Mouse (Mus musculus): ENCODE measurements around the gene Ankfy1. TPM values are rescaled to one million over a fixed set of nuclear protein-coding genes. Genes with fewer than 3 reads are reported as not detected.
"Not testable (repeated sequence)": the region's sequence is repeated elsewhere in the genome, so short reads cannot be mapped to it uniquely, and the experiment has no call there.

Ankfy1 gene
- polyA plus RNA-seq, 1 experiment from 2014 or later, result 28.6 TPM

DNA sequence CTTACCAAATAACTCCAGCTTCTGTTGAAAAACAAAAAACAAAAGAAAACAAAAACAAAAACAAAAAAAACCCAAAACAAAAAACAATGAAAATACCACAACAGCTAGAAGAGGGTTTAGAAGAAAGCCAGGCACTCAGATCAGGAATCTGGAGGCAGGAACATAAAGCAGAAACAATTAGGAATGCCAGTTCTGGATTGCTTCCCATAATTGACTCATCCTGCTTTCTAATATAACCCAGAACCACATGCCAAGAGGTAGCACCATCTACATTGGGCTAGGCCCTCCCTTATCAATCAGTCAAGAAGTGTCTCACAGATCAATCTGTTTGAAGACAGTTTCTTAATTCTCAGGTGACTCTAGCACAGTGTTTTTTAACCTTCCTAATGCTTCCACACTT lies 9.1 kb upstream of the Ankfy1 start:
- ATAC-seq (ENCODE audit: insufficient number of reproducible peaks, insufficient read depth, low FRiP score, low TSS enrichment, low read depth), result no peak
- Histone ChIP-seq H3K27me3 (no peaks in the 10 kb centered on the region), H3K9me3 (no peaks in the 10 kb centered on the region), H3K27ac (no peak overlapping the region), H3K36me3 (peaks cover 18% of the 10 kb centered on the region), H3K9ac (replicated peaks) (no peak overlapping the region), H3K4me3 (replicated peaks) (no peak overlapping the region), H3K4me2 (no peak overlapping the region), H3K4me1 (replicated peaks) (no peaks in the 10 kb centered on the region)

DNA sequence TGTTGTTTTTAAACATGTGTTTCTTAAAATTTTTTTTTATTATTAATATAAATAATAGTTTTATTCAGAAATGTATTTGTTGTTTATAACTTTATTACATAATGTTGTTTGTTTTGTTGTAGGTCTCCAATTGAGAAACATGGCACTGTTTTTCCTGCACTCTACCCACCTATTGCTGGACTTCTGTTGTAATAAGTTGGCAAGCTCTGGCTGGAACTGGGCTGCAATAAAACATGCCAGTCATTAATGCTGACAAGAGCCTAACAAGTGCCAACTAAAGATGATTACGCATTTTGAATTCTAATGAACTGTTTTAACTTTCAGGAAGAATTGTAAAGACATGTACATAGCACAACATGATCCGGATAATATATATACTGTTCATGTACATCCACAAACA lies 6.4 kb upstream of the Ankfy1 start:
- no peak overlapping the region for H3K9ac ChIP-seq (replicated peaks)

DNA sequence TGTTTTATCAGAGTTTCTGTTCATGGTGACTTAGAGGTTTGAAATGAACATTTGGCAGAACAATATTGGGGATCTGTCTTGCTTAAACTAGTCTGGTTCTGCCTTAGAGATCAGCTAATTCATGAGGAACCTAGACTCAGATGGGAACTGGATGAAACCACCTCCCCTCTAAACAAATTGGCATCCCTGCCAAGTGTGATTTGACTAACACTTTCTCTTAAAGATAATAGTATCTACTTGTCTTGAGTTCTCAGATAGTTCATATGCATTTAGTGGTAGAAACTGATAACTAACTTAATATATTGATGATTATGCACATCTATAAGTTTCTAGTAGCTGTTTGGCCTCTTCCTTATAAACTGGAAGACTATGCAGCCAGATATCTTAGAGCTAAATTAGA lies 3.1 kb upstream of the Ankfy1 start:
- Histone ChIP-seq H3K27me3 (no peaks in the 10 kb centered on the region), H3K4me3 (replicated peaks) (no peak overlapping the region), H3K4me2 (no peak overlapping the region), H3K9me3 (no peaks in the 10 kb centered on the region), H3K9ac (replicated peaks) (no peak overlapping the region), H3K36me3 (peaks cover 7% of the 10 kb centered on the region), H3K27ac (no peak overlapping the region), H3K4me1 (replicated peaks) (peaks cover 17% of the 10 kb centered on the region)
- ATAC-seq (ENCODE audit: insufficient number of reproducible peaks, insufficient read depth, low FRiP score, low TSS enrichment, low read depth), result no peak

More for the DNA sequence above, 6.4 kb upstream of the Ankfy1 start:
- no peak for ATAC-seq (ENCODE audit: insufficient number of reproducible peaks, insufficient read depth, low FRiP score, low TSS enrichment, low read depth)
- Histone ChIP-seq H3K4me1 (replicated peaks) (no peaks in the 10 kb centered on the region), H3K4me2 (no peak overlapping the region), H3K36me3 (peaks cover 18% of the 10 kb centered on the region), H3K9me3 (no peaks in the 10 kb centered on the region), H3K27me3 (no peaks in the 10 kb centered on the region), H3K4me3 (replicated peaks) (no peak overlapping the region), H3K27ac (no peak overlapping the region)
- WGBS, result 98% methylated on average over 2 of the region's 2 CpGs

DNA sequence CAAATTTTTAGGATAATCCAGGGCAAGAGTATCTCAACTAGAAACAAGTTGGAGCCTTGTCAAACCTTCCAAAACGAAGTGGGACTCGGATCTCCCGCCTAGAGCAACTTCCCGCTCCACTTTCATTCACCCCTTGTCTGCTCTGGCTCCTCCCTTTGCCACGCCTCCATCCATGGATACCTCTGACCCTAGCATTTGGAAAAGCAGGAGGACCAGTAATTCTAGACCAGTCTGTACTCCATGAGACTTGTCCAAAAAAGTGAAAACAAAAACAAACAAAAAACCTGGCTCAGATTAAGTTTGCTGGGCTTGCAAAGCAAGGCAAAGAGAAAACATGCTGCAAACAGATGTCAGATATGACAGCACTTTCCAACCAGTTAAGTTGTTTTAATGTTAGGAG lies 1.6 kb upstream of the Ankfy1 start:
- 13% methylated on average over 5 of the region's 5 CpGs for WGBS
- no peak overlapping the region for H3K9ac ChIP-seq (replicated peaks)
- no peaks in the 10 kb centered on the region for H3K9me3 ChIP-seq
- ATAC-seq (ENCODE audit: insufficient number of reproducible peaks, insufficient read depth, low FRiP score, low TSS enrichment, low read depth), result no peak
- no peak overlapping the region for H3K4me2 ChIP-seq
- H3K27ac ChIP-seq, result no peak overlapping the region
- peaks cover 17% of the 10 kb centered on the region for H3K4me1 ChIP-seq (replicated peaks)
- H3K4me3 ChIP-seq (replicated peaks), result no peak overlapping the region
- no peaks in the 10 kb centered on the region for H3K36me3 ChIP-seq
- H3K27me3 ChIP-seq, result no peaks in the 10 kb centered on the region

DNA sequence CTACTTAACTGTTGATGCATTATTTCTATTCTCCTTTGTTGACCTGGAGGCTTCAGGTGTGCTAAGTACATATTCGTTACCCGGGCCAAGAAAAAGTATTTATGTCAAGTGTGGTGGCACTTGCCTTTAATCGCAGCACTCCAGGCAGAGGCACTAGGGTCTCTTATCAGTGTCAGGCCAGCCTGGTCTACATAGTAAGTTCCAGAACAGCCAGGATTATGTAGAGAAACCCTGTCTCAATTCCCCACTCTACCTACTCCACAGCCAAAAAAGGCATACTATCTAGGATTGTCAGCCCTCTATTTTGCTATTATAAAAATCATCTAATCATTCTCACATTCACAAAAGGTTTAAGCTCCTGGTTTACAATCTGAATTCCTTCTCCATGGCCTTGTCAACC lies 691 bp upstream of the Ankfy1 start:
- 75% methylated on average over 3 of the region's 3 CpGs for WGBS
- H3K36me3 ChIP-seq, result no peaks in the 10 kb centered on the region
- peak overlapping the region; percentile 75 for H3K27ac ChIP-seq
- peaks cover 17% of the 10 kb centered on the region for H3K4me1 ChIP-seq (replicated peaks)
- H3K9ac ChIP-seq (replicated peaks), result peak overlapping the region; percentile 77; the same call in 1 of the 2 replicates
- peak overlapping the region; percentile 79 for H3K4me3 ChIP-seq (replicated peaks)
- no peaks in the 10 kb centered on the region for H3K9me3 ChIP-seq
- H3K4me2 ChIP-seq, result peak overlapping the region; percentile 64
- H3K27me3 ChIP-seq, result no peaks in the 10 kb centered on the region
- no peak for ATAC-seq (ENCODE audit: insufficient number of reproducible peaks, insufficient read depth, low FRiP score, low TSS enrichment, low read depth)

DNA sequence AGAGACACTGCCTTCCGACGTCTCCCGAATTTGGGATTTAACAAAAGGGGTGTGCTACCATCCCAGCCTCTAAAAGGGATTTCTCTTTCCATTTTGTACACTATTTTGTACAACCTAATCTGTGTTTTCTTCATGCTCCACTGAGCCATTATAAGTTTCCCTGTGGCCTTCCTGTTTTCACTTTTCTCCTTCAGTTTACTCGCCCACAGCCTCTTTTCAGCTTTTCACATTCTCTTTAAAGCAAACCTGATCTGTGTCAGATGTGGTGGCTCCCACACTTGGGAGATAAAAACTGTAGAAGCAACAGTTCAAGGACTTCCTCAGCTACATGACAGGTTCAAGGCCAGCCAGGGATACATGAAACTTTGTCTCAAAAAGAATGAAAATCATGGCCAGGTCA lies 2.5 kb downstream of the Ankfy1 start:
- Histone ChIP-seq H3K9ac (replicated peaks) (no peak overlapping the region), H3K4me3 (replicated peaks) (no peak overlapping the region), H3K4me1 (replicated peaks) (peaks cover 17% of the 10 kb centered on the region), H3K36me3 (0 out of 2 replicates have a peak, but pooled peaks cover 2% of the 10 kb centered on the region), H3K4me2 (no peak overlapping the region), H3K27ac (no peak overlapping the region), H3K9me3 (0 out of 2 replicates have a peak, but pooled peaks cover under 1% of the 10 kb centered on the region), H3K27me3 (no peaks in the 10 kb centered on the region)
- WGBS, result 93% methylated on average over 4 of the region's 4 CpGs
- no peak for ATAC-seq (ENCODE audit: insufficient number of reproducible peaks, insufficient read depth, low FRiP score, low TSS enrichment, low read depth)

DNA sequence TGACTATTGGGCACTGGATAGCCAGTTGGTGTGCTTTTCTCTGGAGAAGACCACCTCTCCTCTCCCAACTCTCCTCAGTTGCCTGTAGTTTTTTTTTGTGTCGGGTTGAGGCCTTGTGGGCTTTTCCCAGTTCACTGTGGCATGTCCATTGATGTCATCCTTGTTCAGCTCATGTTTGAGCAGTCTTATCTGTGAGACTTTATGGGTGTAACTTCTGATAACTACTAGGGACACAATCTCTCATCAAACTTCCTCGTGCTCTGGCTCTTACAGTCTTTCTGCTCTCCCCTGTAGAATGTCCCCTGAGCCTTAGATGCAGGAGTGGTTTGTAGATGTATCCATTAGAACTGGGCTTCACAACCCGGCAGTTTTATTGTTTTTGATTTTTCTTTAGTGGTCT lies 5.2 kb downstream of the Ankfy1 start:
- ATAC-seq (ENCODE audit: insufficient number of reproducible peaks, insufficient read depth, low FRiP score, low TSS enrichment, low read depth), result no peak
- Histone ChIP-seq H3K27me3 (no peaks in the 10 kb centered on the region), H3K4me1 (replicated peaks) (peaks cover 12% of the 10 kb centered on the region), H3K9ac (replicated peaks) (no peak overlapping the region), H3K4me3 (replicated peaks) (no peak overlapping the region), H3K9me3 (0 out of 2 replicates have a peak, but pooled peaks cover 6% of the 10 kb centered on the region), H3K36me3 (0 out of 2 replicates have a peak, but pooled peaks cover 10% of the 10 kb centered on the region), H3K4me2 (no peak overlapping the region), H3K27ac (no peak overlapping the region)
- WGBS, result 89% methylated on average over 3 of the region's 3 CpGs

DNA sequence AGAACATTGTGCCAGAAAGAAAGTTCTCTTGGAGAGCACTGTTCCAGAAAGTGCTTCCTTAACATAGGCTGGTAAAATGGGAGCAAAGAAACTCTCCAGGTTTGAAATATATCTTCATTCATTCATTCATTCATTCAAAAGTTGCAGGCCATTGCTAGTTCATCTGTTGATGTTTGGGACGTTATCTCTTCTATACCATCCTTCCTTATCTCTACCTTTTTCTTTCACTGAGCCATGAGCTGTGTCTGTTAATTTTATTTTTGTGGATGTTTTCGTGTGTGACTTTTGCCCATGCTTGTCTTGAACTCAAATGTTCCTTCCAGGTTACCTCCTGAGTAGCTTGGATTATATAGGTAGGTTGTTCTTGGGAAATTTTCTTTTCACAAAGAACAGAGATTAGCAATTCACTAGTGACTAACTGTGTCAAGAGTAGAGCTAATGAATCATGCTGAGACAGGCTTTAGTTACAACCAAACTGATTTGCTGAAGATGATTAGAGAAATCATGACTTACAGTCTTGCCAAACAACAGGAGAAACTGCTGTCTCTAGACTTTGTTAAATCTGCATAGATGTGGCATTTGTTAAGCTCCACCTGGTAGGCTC lies 6.7 kb downstream of the Ankfy1 start:
- no peak for ATAC-seq (ENCODE audit: insufficient number of reproducible peaks, insufficient read depth, low FRiP score, low TSS enrichment, low read depth)
- Histone ChIP-seq H3K9ac (replicated peaks) (no peak overlapping the region), H3K36me3 (0 out of 2 replicates have a peak, but pooled peaks cover 10% of the 10 kb centered on the region), H3K27ac (no peak overlapping the region), H3K4me3 (replicated peaks) (no peak overlapping the region), H3K9me3 (0 out of 2 replicates have a peak, but pooled peaks cover 6% of the 10 kb centered on the region), H3K27me3 (no peaks in the 10 kb centered on the region), H3K4me1 (replicated peaks) (peaks cover 2% of the 10 kb centered on the region; the same call in 1 of the 2 replicates), H3K4me2 (no peak overlapping the region)
- WGBS, result 91% methylated on average over 2 of the region's 2 CpGs

DNA sequence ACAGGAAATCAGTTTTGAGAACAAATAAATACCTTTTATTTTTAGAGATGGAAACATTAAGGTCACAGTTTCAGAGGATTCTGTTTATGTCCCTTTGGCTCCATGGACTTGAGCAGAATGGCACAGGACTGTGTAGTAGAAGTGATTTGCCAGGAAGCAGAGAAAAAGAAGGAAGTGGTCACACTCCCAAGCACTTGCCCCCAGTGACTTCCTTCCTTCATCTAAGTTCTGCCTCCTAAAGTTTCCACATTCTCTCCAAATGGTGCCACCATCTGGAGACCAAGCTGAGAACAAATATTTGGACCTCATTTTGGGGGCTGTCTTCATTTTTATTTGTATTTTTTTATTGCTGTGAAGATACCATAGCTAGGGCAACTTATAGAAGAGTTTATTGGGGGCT lies 7.5 kb downstream of the Ankfy1 start:
- Histone ChIP-seq H3K9me3 (0 out of 2 replicates have a peak, but pooled peaks cover 6% of the 10 kb centered on the region), H3K4me2 (no peak overlapping the region), H3K27me3 (no peaks in the 10 kb centered on the region), H3K4me3 (replicated peaks) (no peak overlapping the region), H3K4me1 (replicated peaks) (no peaks in the 10 kb centered on the region), H3K27ac (no peak overlapping the region), H3K36me3 (0 out of 2 replicates have a peak, but pooled peaks cover 10% of the 10 kb centered on the region), H3K9ac (replicated peaks) (no peak overlapping the region)
- ATAC-seq (ENCODE audit: insufficient number of reproducible peaks, insufficient read depth, low FRiP score, low TSS enrichment, low read depth), result no peak

DNA sequence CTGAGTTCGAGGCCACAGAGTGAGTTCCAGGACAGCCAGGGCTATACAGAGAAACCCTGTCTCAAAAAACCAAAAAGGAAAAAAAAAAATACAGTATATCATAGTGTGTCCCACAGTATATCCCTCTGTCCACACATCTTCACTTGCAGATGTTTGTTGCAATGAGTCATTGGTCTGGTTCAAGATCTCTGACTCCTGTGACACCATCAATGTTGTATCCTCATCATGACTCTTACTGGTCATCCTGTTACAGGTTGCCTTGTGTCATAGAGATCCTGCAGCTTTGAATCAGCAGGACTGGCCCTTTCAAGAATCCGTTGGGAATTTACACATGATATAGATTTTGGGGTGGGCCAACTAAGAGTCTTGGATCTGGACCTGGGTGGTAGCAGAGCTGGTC lies 15.3 kb downstream of the Ankfy1 start:
- ATAC-seq (ENCODE audit: insufficient number of reproducible peaks, insufficient read depth, low FRiP score, low TSS enrichment, low read depth); H3K4me3 ChIP-seq (replicated peaks); H3K27ac ChIP-seq; H3K9ac ChIP-seq (replicated peaks); H3K4me2 ChIP-seq; H3K27me3 ChIP-seq; H3K4me1 ChIP-seq (replicated peaks); H3K9me3 ChIP-seq; H3K36me3 ChIP-seq: not testable (repeated sequence)
- 86% methylated on average over 2 of the region's 2 CpGs for WGBS

DNA sequence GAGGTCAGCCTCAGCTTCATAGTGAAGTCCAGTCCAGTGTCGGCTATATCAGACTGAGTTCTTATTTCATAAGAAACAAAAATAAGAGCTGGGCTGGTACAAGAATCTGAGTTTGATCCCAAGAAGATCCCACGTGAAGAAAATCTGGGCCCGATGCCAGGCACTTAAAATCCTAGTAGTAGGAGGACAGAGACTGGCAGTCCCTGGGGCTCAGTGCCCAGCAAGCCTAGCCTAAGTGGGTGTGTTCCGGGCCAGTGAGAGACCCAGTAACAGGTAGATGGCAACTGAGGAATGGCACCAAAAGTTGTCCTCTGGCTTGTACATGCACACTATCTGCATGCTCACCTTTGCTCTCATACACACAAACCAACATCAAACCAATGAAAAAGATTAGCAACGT lies 22.9 kb downstream of the Ankfy1 start:
- H3K27me3 ChIP-seq, result no peaks in the 10 kb centered on the region
- whole genome bisulfite sequencing, result 95% methylated on average over 5 of the region's 5 CpGs
- ATAC-seq (ENCODE audit: insufficient number of reproducible peaks, insufficient read depth, low FRiP score, low TSS enrichment, low read depth), result no peak

DNA sequence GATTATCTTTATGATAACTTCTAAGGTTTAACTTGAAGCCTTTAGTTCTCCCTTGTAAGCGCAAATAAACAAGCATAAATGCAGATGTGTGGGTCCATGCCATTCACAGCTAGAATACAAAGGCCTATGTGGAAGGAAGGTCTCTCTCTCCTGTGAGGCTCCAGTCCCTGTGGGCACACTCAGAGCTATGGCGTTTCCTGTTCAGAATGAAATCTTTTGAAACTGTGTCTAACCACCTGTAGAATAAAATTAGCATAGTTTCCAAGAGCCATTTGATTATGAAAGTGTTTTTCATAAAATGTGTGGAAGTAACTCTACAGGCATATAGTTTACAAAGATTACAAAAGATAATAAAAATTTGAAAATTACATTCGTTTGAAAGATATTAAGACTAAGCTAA lies 28.4 kb downstream of the Ankfy1 start:
- peaks cover 26% of the 10 kb centered on the region for H3K36me3 ChIP-seq
- H3K4me2 ChIP-seq, result no peak overlapping the region
- H3K9ac ChIP-seq (replicated peaks), result no peak overlapping the region
- no peaks in the 10 kb centered on the region for H3K27me3 ChIP-seq
- no peaks in the 10 kb centered on the region for H3K9me3 ChIP-seq
- 90% methylated on average over 3 of the region's 3 CpGs for WGBS
- H3K27ac ChIP-seq, result no peak overlapping the region
- no peak overlapping the region for H3K4me3 ChIP-seq (replicated peaks)
- H3K4me1 ChIP-seq (replicated peaks), result no peaks in the 10 kb centered on the region
- no peak for ATAC-seq (ENCODE audit: insufficient number of reproducible peaks, insufficient read depth, low FRiP score, low TSS enrichment, low read depth)

More for the DNA sequence above, 22.9 kb downstream of the Ankfy1 start:
- Histone ChIP-seq H3K27ac (no peak overlapping the region), H3K9ac (replicated peaks) (no peak overlapping the region), H3K36me3 (peaks cover 32% of the 10 kb centered on the region), H3K4me3 (replicated peaks) (no peak overlapping the region), H3K9me3 (no peaks in the 10 kb centered on the region; the same call in 1 of the 2 replicates), H3K4me2 (no peak overlapping the region), H3K4me1 (replicated peaks) (no peaks in the 10 kb centered on the region)
